Mouse (Mus musculus): ENCODE results near the gene Sec16a.

Sec16a gene

DNA sequence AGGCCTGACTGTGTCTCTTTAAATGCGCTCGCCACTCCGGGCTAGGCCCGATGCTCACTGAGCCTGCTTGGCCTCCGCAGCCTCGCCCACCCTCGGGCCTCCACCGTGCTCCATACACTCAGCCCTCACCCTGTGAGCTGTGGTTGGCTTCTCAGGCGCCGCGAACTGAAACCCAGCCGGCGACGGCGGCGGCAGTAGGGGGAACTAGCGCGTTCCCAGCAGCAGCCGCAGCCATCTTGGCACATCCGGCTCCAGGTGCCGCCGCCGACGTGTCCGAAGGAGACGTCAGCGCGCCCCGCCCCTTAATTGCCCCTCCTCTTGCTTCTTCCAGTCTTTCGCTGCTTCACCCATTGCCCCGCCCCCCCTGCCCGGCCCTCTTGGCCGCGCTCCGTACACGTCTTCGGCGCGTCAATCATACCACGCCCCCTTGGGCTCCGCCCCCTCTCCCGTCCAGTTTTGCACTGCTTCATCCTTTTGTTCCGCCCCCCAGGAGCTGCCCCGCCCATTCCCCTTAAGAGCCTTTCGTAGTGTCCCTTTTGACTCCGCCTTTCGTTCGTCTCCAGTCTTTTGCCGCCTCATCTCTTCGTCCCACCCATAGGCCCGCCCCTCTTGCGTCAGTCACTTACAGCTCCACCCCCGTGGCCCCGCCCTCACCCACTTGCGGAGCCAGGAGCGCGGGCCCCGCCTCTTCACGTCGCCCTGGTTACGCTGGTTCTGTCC, at the start of gene Sec16a:
Sec16a (minus strand) TSS at position 271 of the 720 bp plus-strand sequence.
- peak; percentile 100 for DNase-seq (ENCODE audit: low read depth)

GRCm38 (mm10) chr2:26494396-26494795, 49.4 kb upstream of the Sec16a start:
- DNase-seq (ENCODE audit: low read depth): no peak

DNA sequence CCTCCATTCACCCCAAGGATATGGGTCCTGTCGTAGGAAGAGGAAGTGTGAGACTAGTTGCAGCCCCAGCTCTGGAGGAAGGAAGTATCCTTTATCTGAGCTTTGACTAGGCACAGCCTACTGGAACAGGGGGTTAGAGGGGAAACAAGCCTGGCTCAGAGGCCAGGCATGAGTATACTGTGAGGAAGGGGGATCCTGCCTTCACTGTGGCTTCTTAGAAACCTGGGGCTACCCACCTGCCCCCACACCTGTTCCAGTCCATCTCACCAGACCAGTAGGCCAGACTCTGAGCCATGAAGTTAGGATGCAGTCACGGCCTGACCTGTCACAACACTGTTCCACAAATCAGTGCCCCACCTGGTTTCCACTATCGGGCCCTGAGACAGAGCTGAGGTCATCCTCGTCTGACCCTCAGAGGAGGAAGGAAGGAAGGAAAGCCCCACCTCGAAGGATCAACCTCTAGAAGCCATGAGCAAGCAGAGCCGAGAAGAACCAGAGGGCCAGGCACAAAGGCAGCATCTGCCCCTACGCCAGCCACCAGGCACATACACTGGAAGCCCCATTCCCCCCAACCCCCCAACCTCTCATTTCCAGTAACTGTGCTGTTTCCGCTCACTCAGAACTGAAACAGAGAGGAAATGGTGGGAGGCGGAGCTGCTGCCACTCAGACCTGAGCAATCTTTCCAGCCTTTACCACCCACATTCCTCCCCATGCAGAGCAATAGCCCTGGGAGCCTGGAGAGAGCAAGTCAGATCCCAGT, 48.2 kb upstream of the Sec16a start:
- no peak for DNase-seq (ENCODE audit: low read depth)

GRCm38 (mm10) chr2:26490760-26491301, 45.8 kb upstream of the Sec16a start:
- DNase-seq (ENCODE audit: low read depth): no peak

- no peak for DNase-seq (ENCODE audit: low read depth)
Measured at GRCm38 (mm10) chr2:26488535-26489135, 43.6 kb upstream of the Sec16a start.

GRCm38 (mm10) chr2:26487322-26488021, 42.5 kb upstream of the Sec16a start:
- no peak for DNase-seq (ENCODE audit: low read depth)

DNA sequence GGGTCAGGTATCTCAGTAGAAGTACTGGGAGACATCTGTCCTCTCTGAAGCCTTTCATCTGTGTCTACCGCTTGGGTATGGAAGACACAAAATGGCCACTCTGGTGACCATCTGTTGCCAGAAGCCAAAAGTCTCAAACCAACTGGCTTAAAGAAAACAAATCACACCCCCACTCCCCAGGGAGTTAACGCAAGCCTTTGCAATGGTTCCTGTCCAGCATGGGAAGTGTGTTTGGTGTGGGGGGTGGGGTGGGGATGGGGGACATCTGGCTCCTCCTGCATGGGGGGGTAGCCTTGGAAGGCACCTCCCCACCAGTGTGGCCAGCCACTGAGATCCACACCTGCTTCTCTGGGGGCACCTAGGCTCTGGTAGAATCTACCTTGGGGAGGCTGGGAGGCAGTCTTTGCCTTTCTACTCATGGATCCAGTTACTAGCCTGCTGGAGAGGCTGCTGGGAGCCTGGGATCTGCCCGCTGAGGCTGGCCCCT, 41.9 kb upstream of the Sec16a start:
- DNase-seq (ENCODE audit: low read depth): no peak

- no peak for DNase-seq (ENCODE audit: low read depth)
Measured at GRCm38 (mm10) chr2:26486264-26486810, 41.3 kb upstream of the Sec16a start.

GRCm38 (mm10) chr2:26485710-26486109, 40.7 kb upstream of the Sec16a start:
- no peak for DNase-seq (ENCODE audit: low read depth)

DNA sequence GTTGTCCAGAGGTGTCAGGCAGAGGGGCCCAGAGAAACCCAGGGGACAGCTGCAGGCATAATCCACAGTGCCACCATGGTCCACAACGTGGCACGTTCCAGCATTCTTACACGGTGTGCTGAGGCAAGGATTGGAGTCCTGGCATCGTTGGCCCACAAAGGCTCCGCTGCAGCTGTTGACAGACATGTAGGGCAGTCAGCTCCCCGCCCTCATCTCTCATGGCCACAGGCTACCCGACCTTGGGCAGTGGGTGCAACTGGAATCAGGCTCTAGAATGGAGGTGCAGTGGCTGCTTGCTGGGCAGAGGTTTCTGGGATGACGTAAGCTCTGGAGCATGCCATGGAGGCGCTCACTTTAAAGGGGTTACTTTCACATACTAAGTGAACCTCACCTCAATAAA, 40.3 kb upstream of the Sec16a start:
- DNase-seq (ENCODE audit: low read depth): no peak

GRCm38 (mm10) chr2:26484169-26484568, 39.2 kb upstream of the Sec16a start:
- DNase-seq (ENCODE audit: low read depth): no peak

- no peak for DNase-seq (ENCODE audit: low read depth)
Measured at GRCm38 (mm10) chr2:26483230-26483869, 38.3 kb upstream of the Sec16a start.

- no peak for DNase-seq (ENCODE audit: low read depth)
Measured at GRCm38 (mm10) chr2:26482824-26483223, 37.8 kb upstream of the Sec16a start.

DNA sequence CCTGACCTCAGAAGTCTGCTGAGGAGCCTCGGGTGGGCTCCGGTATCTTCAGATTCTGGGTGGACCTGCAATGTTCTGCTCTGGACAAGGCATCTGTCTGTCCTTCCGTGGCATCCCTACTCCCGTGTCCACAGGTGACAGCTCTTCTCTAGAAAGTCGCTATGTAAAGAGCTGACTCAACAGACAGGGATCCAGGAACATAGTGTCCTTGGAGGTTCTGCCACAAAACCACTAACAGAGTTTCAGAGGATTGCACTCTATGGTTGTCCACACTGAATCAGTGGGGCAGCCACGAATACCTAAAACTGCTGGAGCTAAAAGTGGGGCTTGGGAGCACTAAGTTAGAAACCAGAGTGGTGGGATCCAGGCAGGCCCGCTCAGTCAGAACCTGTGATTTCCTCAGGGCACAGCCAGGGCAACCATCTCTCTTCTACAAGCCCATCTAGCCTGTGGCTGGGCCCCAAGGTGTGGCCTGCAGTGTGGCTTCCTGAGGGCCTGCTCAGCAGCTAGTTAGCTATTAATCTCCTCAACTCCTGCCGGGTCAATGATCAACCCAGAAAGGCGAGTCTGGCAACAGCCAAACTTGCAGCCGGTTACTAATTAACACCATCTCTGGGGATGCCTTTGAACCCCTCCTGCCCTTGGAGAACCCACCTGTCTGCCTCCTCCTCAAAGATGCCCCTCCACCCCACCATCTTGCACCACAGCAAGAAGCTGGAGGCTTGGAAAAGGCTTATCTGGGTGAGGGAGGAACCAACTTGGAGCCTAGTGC, 36.9 kb upstream of the Sec16a start:
- DNase-seq (ENCODE audit: low read depth): no peak

GRCm38 (mm10) chr2:26480911-26481310, 35.9 kb upstream of the Sec16a start:
- DNase-seq (ENCODE audit: low read depth): no peak

DNA sequence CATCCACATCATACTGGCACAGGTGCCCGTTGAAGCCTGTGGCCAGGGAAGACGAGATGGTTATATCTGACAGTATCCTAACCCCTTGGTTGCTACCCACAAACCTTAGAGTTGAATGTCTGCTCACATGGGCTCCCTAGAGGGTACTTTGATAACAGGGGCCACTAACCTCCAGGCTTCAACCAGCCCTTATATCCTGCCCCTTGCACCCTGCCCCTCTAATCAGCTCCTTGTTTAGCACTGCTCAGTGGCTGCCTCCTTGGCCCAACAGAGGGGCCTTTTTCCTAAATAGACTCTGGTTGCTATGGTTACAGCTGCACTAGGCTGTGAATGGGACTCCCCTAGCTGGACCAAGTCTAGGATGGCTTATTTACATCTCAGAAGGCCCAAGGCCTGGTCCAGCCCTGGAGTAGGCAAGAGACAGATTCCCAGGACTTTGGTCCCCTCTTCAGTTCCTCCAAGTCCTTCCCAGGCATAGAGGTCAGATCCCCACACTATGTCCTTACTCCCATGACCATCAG, 33.7 kb upstream of the Sec16a start:
- no peak for DNase-seq (ENCODE audit: low read depth)

DNA sequence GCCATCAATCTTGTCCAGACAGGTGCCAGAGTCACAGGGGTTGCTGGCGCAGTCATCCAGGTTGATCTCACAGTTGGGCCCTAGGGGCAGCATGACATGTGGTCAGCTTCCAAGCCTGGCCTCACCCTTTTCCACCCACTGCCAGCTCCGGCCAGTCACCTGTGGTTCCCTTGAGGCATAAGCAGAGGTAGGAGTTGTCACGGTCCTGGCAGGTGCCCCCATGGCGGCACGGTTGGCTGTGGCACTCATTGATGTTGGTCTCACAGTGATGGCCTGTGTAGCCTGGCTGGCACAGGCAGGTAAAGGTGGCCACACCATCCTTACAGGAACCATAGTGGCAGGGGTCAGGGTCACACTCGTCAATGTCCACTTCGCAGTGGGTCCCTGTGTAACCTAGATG, 32.9 kb upstream of the Sec16a start:
- DNase-seq (ENCODE audit: low read depth): no peak

DNA sequence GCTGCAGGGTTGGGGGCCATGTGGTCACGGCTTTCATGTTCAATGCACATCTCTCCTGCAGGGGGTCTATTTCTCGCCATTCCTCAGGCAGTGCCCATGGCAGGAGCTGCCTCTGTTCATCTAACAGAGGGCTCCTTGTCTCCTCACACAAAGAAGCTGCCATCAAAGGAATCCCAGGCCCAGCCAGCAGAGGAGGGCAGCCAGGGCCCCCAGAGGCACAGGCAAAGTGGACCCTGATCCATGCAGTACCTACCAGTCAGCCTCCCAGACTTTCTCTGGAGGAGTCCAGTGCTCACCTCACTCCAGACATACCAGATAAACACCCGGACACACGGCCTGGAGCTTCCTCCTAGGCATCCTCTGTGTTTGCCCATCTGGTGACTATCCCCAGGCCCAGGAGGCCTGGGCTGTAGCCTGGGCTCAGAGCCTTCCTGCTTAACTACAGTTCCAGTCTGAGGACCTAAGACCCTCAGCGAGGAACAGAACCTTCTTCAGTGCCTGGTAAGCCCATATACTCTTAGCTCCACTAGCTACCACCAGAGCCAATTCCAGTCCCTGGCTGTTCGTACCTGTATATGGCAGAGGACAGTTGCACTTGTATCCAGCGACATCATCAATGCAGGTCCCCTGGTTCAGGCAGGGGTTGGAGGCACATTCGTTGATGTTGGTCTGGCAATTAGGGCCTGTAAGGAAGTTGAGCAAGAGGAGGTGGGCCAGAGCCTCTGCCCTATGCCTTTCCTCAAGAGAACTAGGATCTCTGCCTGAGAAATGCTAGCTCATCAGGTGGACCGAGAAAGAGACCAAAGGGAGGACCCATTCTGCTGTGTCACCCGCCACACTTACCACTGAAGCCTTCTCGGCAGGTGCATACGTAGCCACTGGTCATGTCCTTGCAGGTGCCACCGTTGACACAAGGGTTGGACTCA, 30.8 kb upstream of the Sec16a start:
- no peak for DNase-seq (ENCODE audit: low read depth)
